Mouse (Mus musculus): ENCODE measurements around the gene Olfr819. TPM values are rescaled to one million over a fixed set of nuclear protein-coding genes. Genes with fewer than 3 reads are reported as not detected.

The Olfr819 gene
- total and polyA plus RNA-seq, 3 experiments = not detected

DNA sequence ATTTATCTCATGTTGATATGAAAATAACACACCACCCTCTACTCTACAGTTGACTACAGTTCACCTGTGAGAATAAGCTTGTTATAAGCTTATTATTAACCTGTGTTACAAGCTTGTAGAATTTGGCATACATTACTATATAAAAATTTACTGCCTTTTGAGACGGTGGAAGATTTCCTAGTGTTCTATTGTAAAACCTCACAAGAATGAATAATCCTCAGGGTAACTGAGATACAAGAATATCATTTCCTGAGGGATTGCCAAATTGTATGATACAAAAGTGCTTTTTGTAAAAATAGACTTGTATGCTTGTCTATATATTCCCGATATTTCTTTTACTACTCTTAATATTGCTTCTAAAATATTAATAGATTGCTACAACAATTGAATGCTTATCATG is 18.1 kb downstream of the Olfr819 start, which contains the start of gene Olfr818:
Gene Olfr818, minus strand, starts transcription at position 101 of the 400 bp plus-strand sequence.
- TF ChIP-seq EP300 (IDR thresholded peaks at IDR 0.05; ENCODE audit: insufficient read depth, low read depth, low read length) = no peak
- TF ChIP-seq CTCF (IDR thresholded peaks at IDR 0.05) = no peak
- no peak for TF ChIP-seq POLR2A (IDR thresholded peaks at IDR 0.05; ENCODE audit: insufficient read depth, low read depth, low read length)
- Histone ChIP-seq H3K9ac (ENCODE audit: low read depth, low read length) (no peak within 1 kb of the TSS), H3K36me3 (ENCODE audit: control insufficient read depth, insufficient read depth, low read length) (no peaks in the 10 kb centered on the region), H3K27me3 (ENCODE audit: control insufficient read depth, insufficient read depth, low read length) (no peaks in the 10 kb centered on the region), H3K4me1 (ENCODE audit: control insufficient read depth, insufficient read depth, low read length) (no peaks in the 10 kb centered on the region), H3K79me2 (replicated peaks; ENCODE audit: control insufficient read depth, insufficient read depth, low read length) (no peaks in the 10 kb centered on the region), H3K4me3 (no peak within 1 kb of the TSS), H3K27ac (no peak within 1 kb of the TSS)
- 87% methylated on average over 2 of the region's 2 CpGs for WGBS
- DNase-seq = no peak
- intact Hi-C loops (cut with DNase I) = no loop called here

DNA sequence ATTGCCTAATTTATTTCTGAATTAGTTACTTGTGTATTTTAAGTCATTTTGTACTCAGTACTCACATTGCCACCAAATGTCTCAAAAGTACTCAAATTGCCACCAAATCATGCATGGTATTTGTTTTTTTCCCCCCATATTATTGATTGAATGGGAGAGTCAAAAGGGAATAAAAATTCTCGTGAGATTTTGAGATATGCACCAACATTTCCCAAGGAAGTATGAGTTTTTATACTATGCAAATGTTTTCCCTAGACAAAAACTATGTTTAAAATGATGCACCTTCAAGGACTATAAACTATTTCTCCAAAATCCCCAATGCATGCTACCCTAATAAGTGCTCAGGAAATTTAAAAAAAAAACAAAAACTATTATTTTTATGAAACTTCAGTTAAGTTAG is 51.6 kb downstream of the Olfr819 start, which contains the start of gene Olfr816:
Gene Olfr816, minus strand, starts transcription at position 101 of the 400 bp plus-strand sequence.
- TF ChIP-seq POLR2A (IDR thresholded peaks at IDR 0.05; ENCODE audit: insufficient read depth, low read depth, low read length) (no peak), CTCF (IDR thresholded peaks at IDR 0.05) (no peak), EP300 (IDR thresholded peaks at IDR 0.05; ENCODE audit: insufficient read depth, low read depth, low read length) (no peak)
- no peak for DNase-seq
- intact Hi-C loops (cut with DNase I) = no loop called here
- H3K4me1 ChIP-seq (ENCODE audit: control insufficient read depth, insufficient read depth, low read length) = no peaks in the 10 kb centered on the region
- H3K36me3 ChIP-seq (ENCODE audit: control insufficient read depth, insufficient read depth, low read length) = no peaks in the 10 kb centered on the region
- no peaks in the 10 kb centered on the region for H3K27me3 ChIP-seq (ENCODE audit: control insufficient read depth, insufficient read depth, low read length)
- 24% methylated on average over 1 of the region's 1 CpGs for WGBS
- H3K79me2 ChIP-seq (replicated peaks; ENCODE audit: control insufficient read depth, insufficient read depth, low read length) = no peaks in the 10 kb centered on the region
- no peak within 1 kb of the TSS for H3K9ac ChIP-seq (ENCODE audit: low read depth, low read length)
- H3K4me3 ChIP-seq = no peak within 1 kb of the TSS
- H3K27ac ChIP-seq = no peak within 1 kb of the TSS

Other genes with a start within 250 kb of the Olfr819 start
- gene Olfr805, start 237.9 kb downstream of the Olfr819 start, total RNA-seq (2021) = not detected
- not detected in 2 replicates for gene Olfr805, start 237.9 kb downstream of the Olfr819 start, polyA plus RNA-seq (2012; rRNA removed)
- not detected for gene Olfr806, start 225.3 kb downstream of the Olfr819 start, total RNA-seq (2021)
- gene Olfr806, start 225.3 kb downstream of the Olfr819 start, polyA plus RNA-seq (2012; rRNA removed) = not detected in 2 replicates
- gene Olfr807, start 209.5 kb downstream of the Olfr819 start, total RNA-seq (2021) = not detected
- not detected in 2 replicates for gene Olfr807, start 209.5 kb downstream of the Olfr819 start, polyA plus RNA-seq (2012; rRNA removed)
- not detected for gene Olfr808, start 201.8 kb downstream of the Olfr819 start, total RNA-seq (2021)
- gene Olfr808, start 201.8 kb downstream of the Olfr819 start, polyA plus RNA-seq (2012; rRNA removed) = not detected in 2 replicates
- gene Olfr809, start 192.6 kb downstream of the Olfr819 start, total RNA-seq (2021) = not detected
- gene Olfr809, start 192.6 kb downstream of the Olfr819 start, polyA plus RNA-seq (2012; rRNA removed) = not detected in 2 replicates
- not detected for gene Olfr810, start 172.3 kb downstream of the Olfr819 start, total RNA-seq (2021)
- not detected in 2 replicates for gene Olfr810, start 172.3 kb downstream of the Olfr819 start, polyA plus RNA-seq (2012; rRNA removed)
- gene Olfr811, start 162.9 kb downstream of the Olfr819 start, total RNA-seq (2021) = not detected
- not detected in 2 replicates for gene Olfr811, start 162.9 kb downstream of the Olfr819 start, polyA plus RNA-seq (2012; rRNA removed)
- not detected for gene Olfr812, start 121.2 kb downstream of the Olfr819 start, total RNA-seq (2021)
- gene Olfr812, start 121.2 kb downstream of the Olfr819 start, polyA plus RNA-seq (2012; rRNA removed) = not detected in 2 replicates
- not detected for gene Olfr813, start 111.9 kb downstream of the Olfr819 start, total RNA-seq (2021)
- not detected in 2 replicates for gene Olfr813, start 111.9 kb downstream of the Olfr819 start, polyA plus RNA-seq (2012; rRNA removed)
- gene Olfr814, start 87.4 kb downstream of the Olfr819 start, total RNA-seq (2021) = not detected
- gene Olfr814, start 87.4 kb downstream of the Olfr819 start, polyA plus RNA-seq (2012; rRNA removed) = not detected in 2 replicates
- not detected for gene Olfr815, start 61.4 kb downstream of the Olfr819 start, total RNA-seq (2021)
- gene Olfr815, start 61.4 kb downstream of the Olfr819 start, polyA plus RNA-seq (2012; rRNA removed) = not detected in 2 replicates
- not detected for gene Olfr816, start 51.7 kb downstream of the Olfr819 start, total RNA-seq (2021)
- gene Olfr816, start 51.7 kb downstream of the Olfr819 start, polyA plus RNA-seq (2012; rRNA removed) = not detected in 2 replicates
- gene Olfr818, start 18.2 kb downstream of the Olfr819 start, total RNA-seq (2021) = not detected
- gene Olfr818, start 18.2 kb downstream of the Olfr819 start, polyA plus RNA-seq (2012; rRNA removed) = not detected in 2 replicates
- gene Olfr247, start 8.9 kb upstream of the Olfr819 start, total RNA-seq (2021) = not detected
- gene Olfr247, start 8.9 kb upstream of the Olfr819 start, polyA plus RNA-seq (2012; rRNA removed) = not detected in 2 replicates
- not detected for gene Gm10310, start 17.8 kb upstream of the Olfr819 start, total RNA-seq (2021)
- not detected in 2 replicates for gene Gm10310, start 17.8 kb upstream of the Olfr819 start, polyA plus RNA-seq (2012; rRNA removed)
- gene Olfr820, start 45.4 kb upstream of the Olfr819 start, total RNA-seq (2021) = not detected
- gene Olfr820, start 45.4 kb upstream of the Olfr819 start, polyA plus RNA-seq (2012; rRNA removed) = not detected in 2 replicates
- not detected for gene Olfr821, start 63.1 kb upstream of the Olfr819 start, total RNA-seq (2021)
- not detected in 2 replicates for gene Olfr821, start 63.1 kb upstream of the Olfr819 start, polyA plus RNA-seq (2012; rRNA removed)
- not detected for gene Olfr822, start 103.9 kb upstream of the Olfr819 start, total RNA-seq (2021)
- not detected in 2 replicates for gene Olfr822, start 103.9 kb upstream of the Olfr819 start, polyA plus RNA-seq (2012; rRNA removed)
- gene Olfr823, start 148.1 kb upstream of the Olfr819 start, total RNA-seq (2021) = not detected
- not detected in 2 replicates for gene Olfr823, start 148.1 kb upstream of the Olfr819 start, polyA plus RNA-seq (2012; rRNA removed)
- not detected for gene Olfr824, start 162.7 kb upstream of the Olfr819 start, total RNA-seq (2021)
- gene Olfr824, start 162.7 kb upstream of the Olfr819 start, polyA plus RNA-seq (2012; rRNA removed) = not detected in 2 replicates
- gene Olfr825, start 199.5 kb upstream of the Olfr819 start, total RNA-seq (2021) = not detected
- gene Olfr825, start 199.5 kb upstream of the Olfr819 start, polyA plus RNA-seq (2012; rRNA removed) = not detected in 2 replicates
- not detected for gene Olfr826, start 216.9 kb upstream of the Olfr819 start, total RNA-seq (2021)
- gene Olfr826, start 216.9 kb upstream of the Olfr819 start, polyA plus RNA-seq (2012; rRNA removed) = not detected in 2 replicates
- gene Olfr827, start 247.1 kb upstream of the Olfr819 start, total RNA-seq (2021) = not detected
- not detected in 2 replicates for gene Olfr827, start 247.1 kb upstream of the Olfr819 start, polyA plus RNA-seq (2012; rRNA removed)

Measured in heart, adult 2 months (tissue).